Mouse (Mus musculus) C2C12 (cell line): Measurements from ENCODE around the gene Xxylt1.

Experiments used
- CEBPB ChIP-seq: IDR thresholded peaks from one replicate; pipeline ENCODE4 v1.6.1; 2011; ENCODE audit warnings: low read depth, mild to moderate bottlenecking, control low read depth, moderate library complexity
- CTCF ChIP-seq: IDR thresholded peaks from one replicate; pipeline ENCODE4 v1.5.1; 2011; ENCODE audit not compliant: control insufficient read depth, insufficient read depth, insufficient read length
- FOSL1 ChIP-seq: IDR thresholded peaks from one replicate; pipeline ENCODE4 v1.8.0; 2011; ENCODE audit warnings: mild to moderate bottlenecking, low read length; ENCODE audit not compliant: poor library complexity, insufficient read depth, severe bottlenecking
- MAX ChIP-seq: IDR thresholded peaks from one replicate; pipeline ENCODE4 v1.6.1; 2011; ENCODE audit warnings: mild to moderate bottlenecking, control low read depth
- MYOD1 ChIP-seq: IDR thresholded peaks from one replicate; pipeline ENCODE4 v1.6.1; 2011; ENCODE audit warnings: low read depth; ENCODE audit not compliant: control insufficient read depth, insufficient read length
- MYOG ChIP-seq: IDR thresholded peaks from one replicate; pipeline ENCODE4 v1.6.1; 2011; ENCODE audit not compliant: control insufficient read depth, insufficient read length; ENCODE audit errors: extremely low read depth
- USF1 ChIP-seq: IDR thresholded peaks from one replicate; pipeline ENCODE4 v1.6.1; 2011; ENCODE audit warnings: low read depth, mild to moderate bottlenecking, control low read depth, moderate library complexity

DNA sequence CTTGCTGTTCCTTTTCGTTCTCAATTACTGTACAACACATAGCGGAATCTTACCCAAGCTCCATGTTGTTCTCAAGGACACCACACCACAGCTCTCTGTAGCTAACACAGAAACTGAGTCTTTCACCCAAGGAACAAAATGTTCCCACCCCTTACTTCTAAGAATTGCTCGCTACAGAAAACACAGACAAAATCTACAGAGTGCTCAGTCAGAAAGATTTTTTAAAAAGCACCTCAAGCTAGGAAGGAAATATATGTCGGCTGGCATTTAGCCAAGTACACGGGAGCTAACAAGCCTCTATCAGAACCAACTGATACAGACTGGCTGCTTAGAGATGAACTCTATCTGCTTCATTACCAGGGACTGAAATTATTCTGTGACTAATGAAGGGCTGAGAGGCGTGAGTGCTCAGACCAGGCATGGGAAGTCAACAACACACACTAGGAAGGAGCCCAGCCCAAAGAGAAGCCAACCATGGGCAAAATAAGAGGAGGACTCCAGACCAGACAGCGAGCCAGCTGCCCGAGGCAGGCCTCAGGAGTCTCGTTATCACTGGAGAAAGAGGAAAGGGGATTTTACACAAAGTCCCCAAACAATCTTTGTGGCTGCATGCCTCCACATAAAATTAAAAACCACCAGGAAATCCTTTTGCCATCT lies 41.3 kb downstream of the Xxylt1 start:
- no peak for TF ChIP-seq CTCF
- no peak for TF ChIP-seq FOSL1
- no peak for TF ChIP-seq MYOG
- TF ChIP-seq CEBPB = no peak
- no peak for TF ChIP-seq MYOD1
- no peak for TF ChIP-seq USF1
- no peak for TF ChIP-seq MAX
